Mouse (Mus musculus) embryo, embryonic 11 days (tissue): ENCODE measurements around the gene Dbndd2.

Experiments
- DNase-seq: peaks from one replicate; pipeline ENCODE4 v3.0.0-alpha.2; 2015

Dbndd2 gene

GRCm38 (mm10) chr2:164542598-164542997 lies 56.7 kb downstream of the Dbndd2 start:
- DNase-seq = no peak
